Mouse (Mus musculus) testis, adult 2 months (tissue): ENCODE data around the gene Tbx4.

ENCODE experiments used
- CTCF ChIP-seq: fragments of 200-500 bp; IDR thresholded peaks from 2 replicates; pipeline ENCODE4 v1.5.1; 2012; ENCODE audit warnings: low read depth, mild to moderate bottlenecking, inconsistent platforms, low read length, moderate library complexity; ENCODE audit not compliant: control insufficient read depth, insufficient read depth, insufficient replicate concordance
- POLR2A ChIP-seq: fragments of 200-500 bp; IDR thresholded peaks from 2 replicates; pipeline ENCODE4 v1.6.1; 2012; ENCODE audit warnings: low read depth, mild to moderate bottlenecking, inconsistent platforms, low read length, moderate library complexity; ENCODE audit not compliant: control insufficient read depth

GRCm38 (mm10) chr11:85842596-85843346 is 43.5 kb upstream of the Tbx4 start:
- TF ChIP-seq CTCF (no peak; the same call in 1 of the 2 replicates), POLR2A (peak; percentile 27; the same call in 1 of the 2 replicates)
